Mouse (Mus musculus) Muller cell, postnatal 12 days (primary cell): ENCODE data around the gene Lypd9.
"Not testable (repeated sequence)": the region's sequence is repeated elsewhere in the genome, so short reads cannot be mapped to it uniquely, and the experiment has no call there.

Experiments
- DNase-seq: peaks from one replicate; pipeline ENCODE4 v3.0.0-alpha.2; 2015; ENCODE audit errors: inconsistent ontology term

Lypd9 gene

DNA sequence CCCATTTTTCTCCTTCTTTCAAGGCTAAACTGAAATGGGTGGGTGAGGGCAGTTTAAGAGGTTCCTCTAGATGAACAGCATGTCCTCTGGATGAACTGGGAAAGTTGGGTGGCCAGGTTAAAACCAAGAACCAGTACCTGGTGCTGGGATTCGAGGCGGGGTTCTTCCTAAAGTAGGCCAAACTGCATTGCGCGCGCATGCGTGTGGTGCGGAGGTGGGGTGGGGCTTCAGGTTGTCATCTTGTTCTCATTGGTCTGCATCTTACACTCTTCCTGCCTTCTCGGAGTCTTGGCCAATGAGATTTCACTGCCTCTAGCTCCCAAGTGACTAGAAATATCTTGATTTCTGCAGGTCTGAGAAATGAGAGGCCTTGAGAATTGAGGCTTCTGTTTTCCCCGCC, at the start of gene Lypd9:
Gene Lypd9, minus strand, starts transcription at position 165 of the 400 bp plus-strand sequence.
- no peak for DNase-seq

DNA sequence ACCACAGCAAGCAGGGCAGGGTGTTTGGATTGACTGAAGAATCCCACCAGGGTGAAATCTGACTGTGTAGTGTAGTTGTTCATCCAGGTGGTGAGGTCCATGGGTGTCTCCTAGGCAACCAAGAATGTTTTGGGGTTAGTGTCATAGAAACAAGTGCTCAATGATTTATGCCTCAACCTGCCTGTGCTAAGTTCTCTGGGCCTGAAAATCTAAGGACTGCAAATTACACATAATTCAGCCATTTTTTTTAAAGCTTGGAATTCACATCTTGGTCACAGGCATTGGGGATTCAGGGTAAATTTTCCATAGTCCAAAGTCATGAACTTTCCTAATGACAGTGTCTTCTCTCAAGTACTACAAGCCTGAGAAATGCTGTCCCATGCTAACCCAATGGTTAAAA, 49.7 kb upstream of the Lypd9 start, which contains the start of gene Olfr331:
Gene Olfr331, minus strand, starts transcription at position 101 of the 400 bp plus-strand sequence.
- not testable (repeated sequence) for DNase-seq

DNA sequence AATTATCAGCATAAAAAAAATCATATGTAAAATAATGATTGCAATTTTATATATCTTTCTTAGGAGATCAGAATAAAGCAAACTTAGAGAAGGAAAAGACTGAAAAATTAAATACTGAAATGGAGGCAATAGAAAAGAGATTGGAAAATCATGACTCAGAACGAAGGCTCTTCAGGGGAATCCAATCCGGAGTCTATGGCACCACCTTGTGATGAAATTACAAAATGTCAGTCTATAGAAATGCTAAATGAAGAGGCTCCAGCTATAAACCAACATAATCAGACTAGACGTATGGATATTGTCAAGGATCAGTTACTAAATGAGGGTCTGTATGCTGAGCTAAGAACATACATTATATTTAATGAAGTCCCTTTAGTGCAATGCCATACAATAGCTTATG, 46.6 kb upstream of the Lypd9 start:
- DNase-seq = peak; percentile 27

DNA sequence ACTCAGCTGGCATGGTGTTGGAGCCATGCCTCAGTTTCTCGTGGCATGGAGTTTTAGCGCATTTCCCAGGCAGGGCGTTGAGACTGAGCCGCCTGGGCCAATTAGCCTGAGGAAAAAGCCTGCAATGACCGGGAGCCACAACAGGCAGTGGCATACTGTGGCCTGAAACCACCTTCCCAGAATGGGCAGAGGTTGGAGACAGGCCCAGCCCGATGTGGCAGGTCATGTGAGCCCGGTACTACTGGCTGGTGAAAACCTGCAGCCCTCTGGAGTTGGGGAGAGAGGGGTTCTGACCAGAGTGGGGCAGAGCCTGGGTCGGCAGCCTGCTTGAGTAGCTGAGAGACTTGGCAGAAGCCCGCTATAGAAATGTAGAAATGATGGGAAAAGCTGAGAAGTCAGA, 46.0 kb upstream of the Lypd9 start:
- DNase-seq = no peak

DNA sequence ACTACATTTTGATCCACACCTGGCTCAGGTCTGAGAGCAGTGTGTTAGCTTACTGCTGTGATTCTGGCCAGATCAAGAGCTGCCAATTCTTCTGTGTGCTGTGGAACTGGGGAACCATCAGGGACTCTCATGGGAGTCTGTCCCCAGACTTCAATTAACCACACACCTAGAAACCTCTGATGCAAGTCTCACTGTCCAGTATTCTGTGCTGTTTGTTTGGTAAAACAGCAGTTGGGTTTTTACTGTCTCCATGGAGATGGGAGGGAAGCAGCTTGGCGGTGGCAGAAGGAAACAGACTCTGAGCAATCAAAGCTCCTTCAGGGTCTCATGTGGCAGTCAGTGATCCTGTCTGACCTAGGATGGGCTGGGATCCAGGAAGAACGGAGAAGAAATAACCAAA, 39.7 kb upstream of the Lypd9 start, which contains the start of gene Olfr332:
Gene Olfr332, minus strand, starts transcription at position 101 of the 400 bp plus-strand sequence.
- no peak for DNase-seq

DNA sequence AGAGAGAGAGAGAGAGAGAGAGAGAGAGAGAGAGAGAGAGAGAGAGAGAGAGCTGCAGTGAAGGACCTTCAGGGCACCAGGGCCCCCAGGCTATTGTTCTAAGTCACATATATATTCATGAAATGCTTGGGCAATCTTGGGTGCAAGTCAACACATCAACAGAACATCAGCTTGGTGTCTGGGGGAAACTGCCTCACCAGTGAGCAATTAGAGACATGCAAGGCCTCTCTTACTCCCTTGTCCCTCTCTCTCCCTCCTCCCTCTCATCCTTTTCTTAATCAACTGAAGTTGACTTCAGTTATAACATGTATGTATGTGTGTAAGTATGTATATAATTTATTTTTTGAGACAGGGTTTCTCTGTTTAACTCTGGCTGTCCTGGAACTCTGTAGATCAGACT, 9.4 kb upstream of the Lypd9 start, which contains the start of gene Olfr30:
Gene Olfr30, minus strand, starts transcription at position 101 of the 400 bp plus-strand sequence.
- DNase-seq = no peak

DNA sequence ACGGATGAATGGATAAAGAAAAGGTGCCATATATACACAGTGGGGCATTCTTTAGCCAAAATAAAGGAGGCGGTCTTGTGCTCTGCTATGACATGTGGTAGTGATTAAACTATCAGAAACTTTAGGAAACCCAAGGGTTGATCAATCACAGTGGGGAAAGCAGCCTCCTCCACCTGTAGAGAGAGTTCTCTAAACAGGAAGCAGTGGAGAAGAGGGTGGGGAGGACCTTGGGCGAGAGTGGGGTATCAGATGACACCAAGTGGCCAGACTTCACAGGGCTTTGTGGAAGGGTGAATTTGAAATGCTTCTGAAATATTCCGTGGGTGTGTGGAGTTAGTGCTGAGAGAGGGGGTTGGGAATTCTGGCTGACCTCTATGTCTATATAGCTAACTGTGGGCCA, 869 bp upstream of the Lypd9 start:
- DNase-seq = peak; percentile 5

DNA sequence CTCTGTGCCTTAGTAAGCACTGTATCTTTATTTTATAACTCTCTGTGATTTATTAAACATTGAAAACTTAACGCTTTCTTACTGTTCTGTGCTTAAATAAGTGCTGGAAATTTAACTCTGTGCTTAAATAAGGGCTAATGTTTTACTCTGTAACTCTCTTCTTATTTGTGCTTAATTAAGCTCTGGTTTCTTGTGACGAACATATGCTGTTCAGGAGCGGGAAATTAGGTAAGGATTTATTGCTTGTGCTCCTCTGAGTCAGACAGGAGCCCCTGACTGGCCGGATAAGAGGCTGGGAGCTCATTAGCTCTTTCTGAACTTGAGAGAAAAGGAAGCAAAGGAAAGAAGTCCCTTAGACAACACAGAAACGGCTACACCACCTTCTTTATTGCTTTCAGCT, 14.9 kb downstream of the Lypd9 start:
- no peak for DNase-seq

DNA sequence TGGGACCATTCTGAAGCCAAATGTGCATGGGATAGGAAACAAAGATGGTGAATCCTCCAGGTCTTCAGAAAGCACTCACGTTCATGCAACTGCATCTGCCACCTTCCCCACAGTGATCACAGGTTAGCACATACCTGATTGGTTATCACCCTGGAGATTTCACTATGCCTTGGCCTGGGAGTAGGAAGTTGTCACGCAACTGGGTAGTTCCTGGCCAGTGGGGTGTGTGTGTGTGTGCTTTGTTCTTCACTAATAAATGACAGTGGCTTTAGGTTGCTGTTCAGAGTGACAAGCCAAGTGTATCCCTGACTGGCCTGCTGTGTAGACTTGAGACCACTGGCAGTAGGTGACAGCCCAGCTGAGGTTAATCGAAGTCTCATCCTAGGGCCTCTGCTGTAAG, 20.5 kb downstream of the Lypd9 start, which contains the start of gene Gm12253:
Gene Gm12253, plus strand, starts transcription at position 301 of the 400 bp plus-strand sequence.
- DNase-seq = no peak

DNA sequence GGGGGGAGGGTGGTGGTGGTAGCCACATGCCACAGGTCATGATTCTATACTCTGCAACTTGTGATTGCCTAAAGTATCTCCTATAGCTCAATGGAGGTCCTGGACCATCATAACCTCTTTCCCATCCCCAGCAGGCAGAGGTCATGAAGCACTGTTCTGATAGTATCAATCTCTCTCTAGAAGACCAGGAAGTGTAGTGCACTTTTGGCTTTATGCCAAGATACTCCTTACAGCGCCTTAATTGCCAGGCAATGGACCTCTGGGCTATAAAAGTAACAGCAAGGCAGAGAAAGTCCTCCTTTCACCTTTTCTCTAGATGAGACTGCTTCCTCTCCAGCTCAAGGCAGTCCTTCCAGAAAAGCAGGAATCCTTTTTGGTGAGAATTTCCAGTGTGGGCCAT, 31.9 kb downstream of the Lypd9 start, which contains the start of gene 1810065E05Rik:
Gene 1810065E05Rik, plus strand, starts transcription at position 297 of the 400 bp plus-strand sequence.
- DNase-seq = no peak

DNA sequence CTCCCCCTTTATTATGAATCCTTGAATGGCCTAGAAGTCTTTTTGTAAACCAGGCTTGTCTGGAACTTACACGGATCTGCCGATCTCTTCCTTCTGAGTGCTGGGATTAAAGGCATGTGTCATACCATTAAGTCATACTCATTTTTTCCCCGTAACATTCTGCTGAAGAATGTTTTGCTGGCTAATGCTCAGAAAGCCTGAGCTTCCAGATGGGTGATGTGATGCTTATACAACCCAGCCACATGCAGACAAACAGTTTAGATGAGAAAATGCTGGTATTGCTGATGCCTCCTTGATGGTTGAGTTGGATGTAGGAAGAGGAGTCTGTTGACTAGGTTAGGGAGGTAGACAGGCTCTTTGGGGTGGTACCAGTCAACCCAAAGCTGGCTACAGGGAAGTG, 34.4 kb downstream of the Lypd9 start:
- DNase-seq = no peak

DNA sequence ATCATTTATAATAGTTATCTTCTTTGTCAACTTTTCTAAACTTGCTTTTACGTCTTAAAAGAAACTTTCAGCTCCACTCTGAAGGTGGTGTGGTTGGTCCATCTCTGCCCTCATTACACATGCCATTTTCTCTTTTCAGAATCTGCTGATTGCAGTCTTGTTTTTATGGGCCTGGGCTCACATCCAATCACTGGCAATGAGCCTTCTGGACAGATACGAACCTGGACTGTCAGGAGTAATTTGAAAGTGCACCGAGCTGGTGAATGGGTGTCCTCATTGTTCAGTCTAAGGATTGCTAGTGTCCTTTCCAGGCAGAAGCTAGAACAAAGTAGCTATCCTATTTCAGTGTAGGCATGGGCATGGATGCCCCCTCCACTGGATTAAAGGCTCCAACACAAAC, 44.7 kb downstream of the Lypd9 start:
- DNase-seq = peak; percentile 56

DNA sequence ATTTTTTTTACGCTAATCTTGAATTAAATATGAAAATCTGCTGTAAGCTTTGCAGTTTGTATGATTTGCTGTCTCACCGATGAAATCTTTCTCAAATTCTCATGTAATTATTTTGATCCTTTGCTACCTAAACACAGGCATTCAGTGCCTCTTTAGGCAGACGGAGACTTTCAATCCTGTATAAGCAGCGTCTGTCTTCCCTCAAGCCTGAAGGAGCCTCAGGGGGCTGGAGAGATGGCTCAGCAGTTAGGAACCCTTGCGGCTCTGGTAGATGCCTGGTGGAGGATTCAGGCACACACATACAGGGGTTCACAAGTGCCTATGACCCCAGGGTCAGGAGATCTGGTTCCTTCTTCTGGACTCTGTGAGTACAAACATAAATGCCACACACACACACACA, 52.1 kb downstream of the Lypd9 start:
- DNase-seq = no peak

DNA sequence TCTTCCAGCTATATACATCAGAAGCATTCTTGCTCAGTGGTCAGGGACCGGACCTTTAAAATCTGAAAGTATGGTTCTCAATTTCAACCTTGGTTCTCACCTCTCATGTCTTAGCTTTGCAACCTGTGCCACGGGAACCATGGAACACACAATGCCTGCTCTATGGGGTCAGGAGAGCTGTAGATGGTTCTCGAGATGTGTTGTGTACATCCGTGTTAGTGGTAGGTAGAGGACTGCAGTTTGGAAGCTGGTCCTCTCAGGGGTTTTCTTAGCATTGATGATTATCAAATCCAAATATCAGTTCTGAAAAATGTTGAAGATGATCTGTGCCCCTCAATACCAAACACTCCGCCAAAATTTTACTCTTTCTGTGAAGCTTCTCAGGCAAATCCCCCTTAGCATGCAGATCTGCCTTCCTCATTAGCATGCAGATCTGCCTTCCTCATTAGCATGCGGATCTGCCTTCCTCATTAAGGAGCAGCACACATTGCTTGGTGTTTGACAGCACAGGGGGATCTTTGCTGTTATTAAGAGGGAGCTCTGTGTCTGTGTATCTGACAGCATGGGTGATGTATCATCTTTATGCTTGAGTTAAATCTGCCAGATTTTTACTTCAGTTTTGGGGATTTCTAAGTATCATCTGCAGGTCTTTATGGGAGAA, 52.6 kb downstream of the Lypd9 start:
- DNase-seq = no peak
